Mouse (Mus musculus): ENCODE measurements around the gene Traf7.
A peak's percentile ranks its signal among the peaks of the same experiment; 100 is the strongest.

The Traf7 gene

DNA sequence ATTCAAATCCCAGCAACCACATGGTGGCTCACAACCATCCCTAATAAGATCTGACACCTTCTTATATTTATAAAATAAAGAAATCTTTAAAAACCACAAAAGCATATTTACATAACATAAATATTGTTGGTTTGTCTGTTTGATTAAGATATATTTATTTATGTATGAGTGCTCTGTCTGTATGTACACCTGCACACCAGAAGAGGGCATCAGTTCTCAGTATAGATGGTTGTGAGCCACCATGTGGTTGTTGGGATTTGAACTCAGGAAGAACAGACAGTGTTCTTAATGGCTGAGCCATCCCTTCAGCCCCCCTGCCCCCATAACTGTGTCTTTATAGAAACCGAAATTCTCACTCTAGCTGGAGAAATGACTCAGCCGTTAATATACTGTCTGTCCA, 17.5 kb upstream of the Traf7 start:
- DNase-seq (ENCODE audit: low spot score) = no peak

DNA sequence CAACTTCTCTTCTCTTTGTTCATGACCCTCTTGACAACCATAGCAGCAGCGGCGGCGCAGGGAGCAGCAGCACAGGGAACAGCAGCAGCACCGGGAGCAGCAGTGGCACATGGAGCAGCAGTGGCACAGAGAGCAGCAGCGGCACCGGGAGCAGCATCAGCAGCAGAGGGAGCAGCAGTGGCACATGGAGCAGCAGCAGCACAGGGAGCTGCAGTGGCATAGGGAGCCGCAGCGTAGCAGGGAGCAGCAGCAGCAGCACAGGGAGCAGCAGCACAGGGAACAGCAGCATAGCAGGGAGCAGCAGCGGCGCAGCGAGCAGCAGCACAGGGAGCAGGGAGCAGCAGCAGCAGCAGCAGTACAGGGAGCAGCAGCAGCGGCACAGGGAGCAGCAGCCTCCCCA, 16.9 kb upstream of the Traf7 start:
- no peak for DNase-seq (ENCODE audit: low spot score)

DNA sequence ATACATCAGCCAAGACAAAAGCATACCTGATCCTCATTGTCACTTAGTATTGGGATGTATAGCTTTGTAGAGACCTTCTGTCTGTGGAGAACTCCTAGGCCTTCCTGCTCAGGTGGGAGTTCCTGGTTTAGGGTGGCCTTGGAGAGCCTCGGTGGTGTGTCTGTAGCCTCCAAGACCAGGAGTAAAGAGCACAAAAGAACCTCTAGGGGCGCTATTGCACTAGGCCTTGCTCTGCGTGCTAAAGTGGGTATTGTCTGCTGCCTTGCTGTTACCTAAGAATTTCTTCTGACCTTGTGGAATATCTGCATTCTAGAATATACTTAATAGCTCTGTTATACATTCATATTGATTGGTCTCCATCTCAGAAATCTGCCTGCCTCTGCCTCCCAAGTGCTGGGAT, 12.6 kb upstream of the Traf7 start:
- DNase-seq (ENCODE audit: low spot score) = peak; percentile 53

DNA sequence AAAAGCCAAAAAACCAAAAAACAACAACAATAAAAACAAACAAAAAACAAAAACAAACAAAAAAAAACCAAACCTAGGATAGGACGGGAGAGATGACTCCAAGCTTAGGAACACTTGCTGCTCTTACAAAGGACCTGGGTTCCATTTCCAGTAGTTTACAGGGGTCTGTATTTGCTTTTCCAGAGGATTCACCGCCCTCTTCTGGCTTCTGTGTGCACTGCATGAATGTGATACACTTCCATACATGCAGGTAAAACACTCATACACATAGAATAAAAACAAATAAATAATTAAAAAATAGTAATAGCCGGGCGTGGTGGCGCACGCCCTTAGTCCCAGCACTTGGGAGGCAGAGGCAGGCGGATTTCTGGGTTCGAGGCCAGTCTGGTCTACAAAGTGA, 11.2 kb upstream of the Traf7 start:
- DNase-seq (ENCODE audit: low spot score) = peak; percentile 69

DNA sequence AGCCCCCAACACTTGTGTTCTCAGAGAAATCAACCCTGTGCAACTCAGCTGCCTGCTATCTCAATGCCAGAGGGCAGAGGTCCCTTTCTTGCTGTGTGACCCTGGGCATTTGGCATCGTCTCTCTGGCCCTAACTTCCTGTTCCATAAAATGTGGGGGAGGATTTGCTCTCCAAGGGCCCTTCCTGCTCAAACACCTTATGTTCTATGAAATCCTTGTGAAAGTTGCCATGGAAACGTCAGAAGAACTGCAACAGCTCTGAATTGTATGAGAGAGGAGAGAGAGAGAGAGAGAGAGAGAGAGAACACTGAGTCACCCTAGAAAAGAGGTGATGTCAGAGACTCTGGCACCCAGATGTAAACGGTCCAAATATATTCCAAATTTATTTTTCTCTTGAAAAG, 9.8 kb upstream of the Traf7 start:
- DNase-seq (ENCODE audit: low spot score) = no peak

DNA sequence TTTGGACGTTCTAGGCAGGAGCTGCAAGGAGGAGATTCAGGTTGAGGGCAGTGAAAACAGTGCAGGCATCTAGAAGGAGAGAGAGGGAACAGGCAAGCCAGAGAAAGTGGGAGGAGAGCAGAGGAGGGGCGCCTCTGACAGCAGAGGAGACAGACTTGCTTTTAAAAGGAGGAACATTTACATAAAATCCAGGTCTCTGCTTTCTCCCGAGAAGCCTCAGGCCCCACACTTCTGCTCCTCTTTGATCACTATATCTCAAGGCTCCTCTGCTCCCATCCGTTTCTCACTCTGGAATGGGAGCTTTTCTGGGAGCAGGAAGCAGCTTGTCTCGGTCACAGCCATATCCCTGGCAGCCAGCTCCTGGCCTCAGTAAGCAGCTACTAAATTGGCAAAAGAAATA, 7.6 kb upstream of the Traf7 start:
- DNase-seq (ENCODE audit: low spot score) = no peak

DNA sequence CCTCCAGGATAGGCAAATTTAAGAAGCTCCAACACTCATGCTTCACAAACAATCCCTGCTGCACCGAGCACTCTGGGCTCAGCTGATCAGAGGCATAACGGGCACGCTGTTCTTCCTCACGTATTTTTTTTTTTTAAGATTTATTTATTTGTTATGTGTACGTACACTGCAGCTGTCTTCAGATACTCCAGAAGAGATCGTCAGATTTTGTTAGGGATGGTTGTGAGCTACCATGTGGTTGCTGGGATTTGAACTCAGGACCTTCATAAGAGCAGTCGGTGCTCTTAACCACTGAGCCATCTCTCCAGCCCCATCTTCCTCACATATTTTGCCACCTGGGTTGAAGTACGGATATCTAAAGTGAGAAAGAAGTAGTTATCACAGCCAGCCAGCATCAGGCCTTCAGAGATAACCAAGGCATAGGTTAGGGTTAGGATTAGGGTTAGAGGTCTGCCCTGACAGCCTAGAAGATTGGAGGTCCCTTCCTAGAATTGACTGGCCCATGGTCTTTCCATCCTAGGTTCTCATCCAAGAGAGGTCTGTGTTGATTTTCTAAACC, 6.5 kb upstream of the Traf7 start, which contains the start of gene Rab26:
Gene Rab26, minus strand, starts transcription at position 51 of the 559 bp plus-strand sequence.
- no peak for DNase-seq (ENCODE audit: low spot score)

DNA sequence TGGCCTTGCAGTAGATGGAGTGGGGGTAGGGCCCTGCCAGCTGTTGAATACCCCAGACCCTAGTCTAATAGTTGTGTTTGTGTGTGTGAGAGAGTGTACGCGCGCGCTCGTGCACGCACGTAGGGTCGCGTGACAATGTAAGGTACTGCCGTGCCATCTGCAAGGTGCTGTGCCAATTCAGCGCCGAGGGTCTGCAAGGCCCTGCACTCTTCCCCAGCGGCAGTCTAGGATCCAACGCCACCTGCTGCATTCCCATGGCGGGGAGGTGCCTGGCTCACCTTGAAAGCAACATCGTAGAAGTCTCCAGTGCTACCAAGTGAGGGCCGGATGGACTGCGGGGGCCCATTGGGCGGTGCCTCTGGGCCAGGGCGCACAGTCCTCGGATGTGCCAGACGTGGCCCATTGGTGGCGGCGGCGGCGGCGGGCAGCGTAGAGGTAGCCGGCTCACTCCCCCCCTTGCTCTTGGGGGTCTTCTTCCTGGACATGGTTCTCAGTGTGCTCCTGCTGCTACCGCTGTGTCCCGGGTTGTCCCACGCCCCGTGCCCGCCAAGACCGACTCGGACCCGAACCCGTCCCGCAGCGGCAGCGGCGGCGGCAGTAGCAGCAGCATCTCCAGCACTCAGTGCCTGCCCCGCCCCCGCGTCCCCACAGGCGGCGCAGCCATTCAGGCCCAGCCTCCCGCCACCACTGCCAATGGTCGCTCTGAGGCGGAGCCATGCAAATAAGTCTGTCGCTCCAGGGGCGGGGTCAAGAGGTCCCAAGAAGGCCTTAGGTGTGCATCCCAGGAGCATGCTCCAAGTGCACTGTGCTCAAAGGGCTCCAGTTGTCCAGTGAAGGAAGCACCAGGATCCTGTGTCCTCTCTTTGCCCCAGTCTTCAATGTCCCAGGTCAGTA, 5.6 kb upstream of the Traf7 start:
- DNase-seq (ENCODE audit: low spot score) = peak; percentile 90

DNA sequence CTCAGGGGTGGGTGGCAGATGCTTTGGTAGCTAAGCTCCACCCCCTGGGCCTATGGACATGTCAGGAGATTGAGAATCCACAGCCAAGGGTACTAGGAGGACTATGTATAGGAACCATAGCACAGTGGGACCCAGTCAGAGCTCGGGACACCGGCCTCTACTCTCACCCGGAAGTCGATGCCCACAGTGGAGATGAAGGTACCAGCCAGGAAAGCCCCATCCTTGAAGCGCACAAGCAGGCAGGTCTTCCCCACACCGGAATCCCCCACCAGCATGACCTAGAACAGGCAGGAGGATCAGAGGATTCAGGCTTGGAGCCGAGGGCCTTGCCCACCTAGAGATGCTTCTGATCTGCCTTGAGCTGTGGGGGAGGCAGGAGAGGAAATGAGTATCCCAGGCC, 4.3 kb upstream of the Traf7 start:
- DNase-seq (ENCODE audit: low spot score) = no peak

DNA sequence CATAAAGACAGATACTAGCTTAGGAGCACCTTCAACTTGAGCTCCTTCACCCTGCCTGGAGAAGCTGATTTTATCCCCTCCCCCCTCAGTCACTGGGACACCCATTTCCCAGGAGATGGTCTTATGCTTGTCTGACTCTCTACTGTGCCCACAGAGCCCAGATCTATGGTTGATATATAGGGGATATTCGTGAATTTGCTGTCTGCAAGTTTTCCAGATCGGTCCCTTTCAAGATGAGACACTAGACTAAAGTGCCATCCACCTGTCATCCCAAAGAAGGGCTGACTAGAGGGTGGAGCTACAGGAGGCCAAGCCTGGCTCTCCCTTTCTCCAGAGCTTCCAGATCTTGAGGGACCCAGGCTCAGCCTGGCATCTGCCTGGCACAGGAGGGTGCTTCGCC, 3.3 kb upstream of the Traf7 start:
- DNase-seq (ENCODE audit: low spot score) = no peak

DNA sequence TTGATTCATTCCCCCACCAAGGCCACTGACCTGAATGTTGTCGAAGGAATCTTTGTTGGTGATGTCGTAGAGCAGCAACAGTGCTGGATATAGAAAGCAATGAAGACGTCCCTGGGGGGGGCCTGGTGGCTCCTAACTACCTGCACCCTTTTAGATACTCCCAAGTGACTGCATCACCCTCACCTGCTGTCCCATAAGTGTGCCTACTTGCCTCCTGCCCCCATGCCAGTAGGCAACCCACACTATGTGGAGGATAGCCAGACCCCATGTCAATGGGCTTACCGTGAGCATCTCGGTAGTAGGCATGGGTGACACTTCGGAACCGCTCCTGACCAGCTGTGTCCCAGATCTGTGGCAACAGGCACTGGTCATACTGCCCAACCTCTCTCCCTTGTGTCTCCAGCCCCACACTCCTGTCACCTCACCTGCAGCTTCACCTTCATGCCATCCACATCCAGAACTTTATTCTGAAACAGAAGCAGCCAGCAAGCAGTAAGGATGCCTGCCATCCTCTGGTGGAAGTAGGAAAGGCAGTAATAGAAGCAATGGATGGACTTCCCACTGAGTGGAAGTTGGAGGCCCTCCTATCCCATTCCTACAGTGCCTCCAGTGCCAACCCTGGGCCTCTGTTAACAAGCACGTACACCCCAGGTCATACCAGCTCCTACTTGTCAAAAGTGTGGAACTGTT, 2.8 kb upstream of the Traf7 start:
- peak; percentile 42 for DNase-seq (ENCODE audit: low spot score)

DNA sequence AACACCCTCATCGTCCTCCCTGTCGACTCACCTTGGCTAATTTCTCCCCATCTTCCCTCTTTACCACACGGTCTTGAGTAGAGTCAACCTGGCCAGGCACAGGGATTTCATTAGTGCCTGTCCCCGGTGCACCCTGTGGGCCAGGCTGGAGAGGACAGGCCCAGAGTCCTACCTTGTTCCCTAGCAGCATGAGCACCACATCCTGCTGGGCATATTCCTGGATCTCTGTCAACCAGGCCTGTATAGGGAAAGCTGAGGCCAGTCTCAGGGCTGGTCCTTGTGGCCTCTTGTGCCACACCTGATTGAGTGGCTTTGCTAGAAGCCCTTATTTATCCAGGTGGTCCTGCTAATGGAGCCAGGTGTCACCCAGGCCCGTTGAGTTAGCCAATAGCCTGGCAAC, 2.1 kb upstream of the Traf7 start:
- DNase-seq (ENCODE audit: low spot score) = peak; percentile 40

DNA sequence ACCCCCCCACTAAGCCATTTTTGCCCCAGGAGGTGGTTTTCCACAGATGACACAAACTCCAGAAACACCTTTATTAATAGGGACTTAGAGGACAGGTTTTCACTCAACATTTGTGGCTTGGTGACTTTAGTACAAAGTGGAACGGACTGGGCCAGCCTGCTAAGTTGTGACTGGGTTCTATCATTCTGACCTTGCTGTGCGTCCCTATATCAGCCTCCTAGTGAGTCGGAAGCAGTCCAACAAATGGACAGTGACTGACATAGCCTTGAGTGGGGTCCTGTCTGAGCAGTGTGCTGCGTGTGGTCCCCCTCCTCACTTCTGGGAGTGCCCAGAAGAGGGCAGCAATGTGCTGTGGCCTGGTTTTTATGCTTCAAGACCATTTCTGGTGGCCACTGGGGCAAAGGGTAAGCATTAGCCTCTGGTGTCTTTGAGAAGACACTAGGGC, 1.3 kb upstream of the Traf7 start:
- DNase-seq (ENCODE audit: low spot score) = peak; percentile 80

DNA sequence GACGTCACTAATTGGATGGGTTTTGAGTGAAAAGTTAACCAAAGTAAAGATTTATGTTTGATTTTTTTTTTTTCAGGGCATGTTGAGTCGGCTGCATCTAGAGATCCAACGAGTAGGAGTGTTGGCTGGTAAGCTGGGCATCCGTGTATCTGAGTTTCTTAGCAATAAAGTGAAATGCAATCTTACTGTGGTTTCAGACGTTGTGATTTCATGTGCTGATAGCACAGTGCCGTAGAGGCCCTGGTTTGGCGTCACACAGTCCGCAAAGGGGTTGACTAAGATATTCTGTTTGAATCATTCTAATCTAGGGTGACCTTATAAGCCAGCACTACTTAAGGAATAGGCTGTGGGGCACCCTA, 801 bp upstream of the Traf7 start:
- no peak for DNase-seq (ENCODE audit: low spot score)

DNA sequence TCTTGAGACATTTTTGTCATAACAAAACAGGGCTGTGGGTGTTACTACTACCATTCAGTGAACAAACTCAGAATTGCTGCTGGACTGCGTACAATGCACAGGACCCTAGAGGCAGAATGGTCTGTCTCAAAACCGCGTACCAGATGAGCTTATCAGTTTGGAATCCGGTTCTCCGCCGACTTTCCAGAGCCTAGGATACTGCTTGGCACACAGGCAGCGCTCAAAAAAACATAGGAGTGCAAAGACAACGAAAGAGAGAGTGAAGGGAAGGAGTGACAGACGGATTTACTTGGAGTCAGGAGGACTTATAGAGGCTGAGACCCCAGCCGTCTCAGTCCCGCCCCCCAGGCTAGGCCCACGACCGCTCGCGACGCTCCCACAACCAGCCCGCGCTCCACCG, 423 bp downstream of the Traf7 start:
- DNase-seq (ENCODE audit: low spot score) = no peak

DNA sequence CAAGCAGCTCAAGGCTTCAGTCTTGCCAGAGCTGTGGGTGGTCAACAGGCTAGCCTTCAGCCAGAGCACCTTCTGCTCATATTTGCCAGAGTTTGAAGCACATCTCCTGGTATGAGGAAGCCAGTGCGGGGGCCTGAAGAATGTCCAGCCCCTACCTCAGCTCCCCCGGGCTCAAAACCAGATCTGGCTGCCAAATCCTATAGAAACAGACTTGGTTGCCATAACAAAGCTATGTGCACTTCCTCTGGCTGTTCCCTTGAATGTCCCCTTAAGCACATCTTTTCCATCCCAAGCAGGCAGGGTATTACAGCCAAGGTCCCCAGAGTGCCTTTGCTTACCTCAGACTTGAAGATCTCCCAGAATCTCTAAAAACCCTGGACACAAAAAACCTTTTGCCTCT, 3.0 kb downstream of the Traf7 start:
- DNase-seq (ENCODE audit: low spot score) = no peak

DNA sequence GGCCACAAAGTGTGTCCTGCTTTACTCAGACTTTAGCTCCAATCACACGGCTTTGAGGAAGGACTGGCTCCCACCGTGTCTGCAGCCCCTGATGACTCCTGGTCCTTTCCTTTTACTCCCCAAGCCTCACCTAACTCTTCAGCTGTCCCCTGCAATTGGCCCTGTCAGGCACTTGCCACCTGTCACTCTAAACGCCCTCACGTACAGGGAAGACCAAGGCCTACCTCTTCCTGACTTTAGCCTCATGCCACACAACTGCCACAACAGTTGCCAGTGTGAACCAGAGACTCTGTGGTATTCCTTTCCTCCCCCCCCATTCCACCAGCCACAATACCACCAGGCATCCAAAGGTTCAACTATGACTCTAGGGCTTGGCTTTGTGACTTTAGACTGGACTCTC, 7.3 kb downstream of the Traf7 start:
- DNase-seq (ENCODE audit: low spot score) = no peak

DNA sequence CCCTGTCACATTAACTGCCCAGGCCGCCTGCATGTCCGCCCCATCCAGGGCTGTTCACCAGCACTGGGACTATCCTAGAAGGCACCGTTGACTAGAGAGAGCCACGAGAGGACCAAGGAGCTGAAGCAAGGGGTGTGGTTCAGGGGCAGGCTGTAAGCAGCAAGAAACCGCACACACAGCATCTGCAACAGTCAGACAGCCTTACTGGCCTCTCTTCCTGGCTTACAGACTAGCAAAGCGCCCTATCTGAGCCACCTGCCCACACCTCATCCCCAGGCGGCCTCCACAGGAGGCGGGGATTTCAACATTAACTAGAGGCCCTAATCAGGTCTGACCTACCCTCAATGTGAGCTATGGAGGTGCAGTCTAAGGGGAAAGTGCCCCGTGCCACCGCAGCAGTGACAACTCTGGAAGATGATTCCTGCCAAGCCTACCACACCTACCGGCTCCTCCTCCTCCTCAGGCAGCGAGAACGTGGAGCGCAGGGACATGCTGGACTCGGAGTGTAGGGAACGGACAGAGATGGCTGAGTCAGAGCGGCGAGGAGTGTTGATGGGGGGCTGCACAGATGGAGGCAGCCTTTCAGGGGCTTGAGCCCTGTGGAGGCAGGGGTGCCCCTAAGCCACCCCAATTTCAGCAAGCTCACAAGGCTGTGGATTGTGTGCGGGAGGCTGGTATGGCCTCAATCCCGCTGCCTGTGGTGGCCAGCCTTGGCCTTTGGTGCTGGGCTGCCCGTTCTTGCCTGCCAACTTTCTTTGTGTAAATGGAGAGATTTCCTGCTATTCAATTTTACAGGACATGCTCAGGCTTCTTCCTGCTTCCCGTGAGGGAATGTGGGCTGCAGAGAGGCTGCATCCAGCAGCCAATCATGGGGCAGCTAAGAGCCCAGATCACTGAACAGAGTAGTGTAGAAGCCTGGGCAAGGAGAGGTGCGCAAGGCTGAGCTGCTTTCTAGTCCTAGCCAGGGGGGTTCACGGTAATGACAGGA, 13.2 kb downstream of the Traf7 start:
- no peak for DNase-seq (ENCODE audit: low spot score)

DNA sequence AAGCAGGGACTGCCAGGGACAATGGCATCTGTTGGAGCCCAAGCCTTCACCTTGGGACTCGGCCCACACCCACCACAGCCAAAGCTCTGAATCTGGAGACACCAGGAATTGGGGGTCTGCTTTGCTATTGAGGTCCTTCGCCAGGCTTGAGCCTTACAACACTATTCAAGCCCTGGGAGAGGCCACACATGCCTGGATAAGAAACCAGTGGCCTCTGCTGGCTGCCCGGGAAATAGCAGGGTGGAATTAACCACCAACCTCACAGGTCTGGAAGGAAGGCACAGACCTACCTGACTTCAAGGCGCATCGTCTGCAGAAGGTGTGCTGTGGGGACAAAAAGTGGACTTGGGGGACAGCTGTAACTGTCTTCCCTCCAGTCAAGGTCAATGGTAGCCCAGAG, 14.1 kb downstream of the Traf7 start:
- DNase-seq (ENCODE audit: low spot score) = peak; percentile 79

DNA sequence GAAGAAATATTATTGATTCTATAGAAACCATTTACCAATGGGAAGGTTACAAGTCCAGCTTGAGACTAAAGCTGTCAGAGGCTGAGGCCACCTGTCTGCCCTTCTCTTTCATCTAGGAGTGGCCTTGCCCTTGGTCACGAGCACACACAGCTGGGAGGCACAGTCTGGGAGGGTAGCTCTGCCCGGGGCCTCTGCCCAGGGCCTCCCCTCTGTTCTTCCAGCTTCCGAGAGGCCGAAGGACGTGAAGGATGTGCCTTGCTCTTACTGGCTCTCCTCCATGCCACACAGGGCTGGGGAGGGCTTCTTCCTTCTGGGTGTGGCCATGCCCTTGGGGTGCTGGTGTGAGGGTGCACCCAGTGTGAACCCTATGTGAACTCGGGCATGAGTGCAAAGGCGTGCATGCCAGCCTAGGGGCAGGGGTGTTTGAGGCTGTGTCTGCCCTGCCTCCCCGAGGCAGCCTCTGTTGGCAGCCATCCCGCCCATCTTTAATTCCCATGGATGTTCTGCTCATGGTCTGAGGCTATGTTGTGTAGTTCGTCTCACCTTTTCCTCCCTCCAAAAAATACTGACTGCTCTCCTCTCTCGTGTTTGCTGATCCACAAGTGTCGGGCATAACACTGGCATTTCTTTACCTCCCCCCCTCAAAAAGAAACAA, 19.8 kb downstream of the Traf7 start:
- DNase-seq (ENCODE audit: low spot score) = no peak

DNA sequence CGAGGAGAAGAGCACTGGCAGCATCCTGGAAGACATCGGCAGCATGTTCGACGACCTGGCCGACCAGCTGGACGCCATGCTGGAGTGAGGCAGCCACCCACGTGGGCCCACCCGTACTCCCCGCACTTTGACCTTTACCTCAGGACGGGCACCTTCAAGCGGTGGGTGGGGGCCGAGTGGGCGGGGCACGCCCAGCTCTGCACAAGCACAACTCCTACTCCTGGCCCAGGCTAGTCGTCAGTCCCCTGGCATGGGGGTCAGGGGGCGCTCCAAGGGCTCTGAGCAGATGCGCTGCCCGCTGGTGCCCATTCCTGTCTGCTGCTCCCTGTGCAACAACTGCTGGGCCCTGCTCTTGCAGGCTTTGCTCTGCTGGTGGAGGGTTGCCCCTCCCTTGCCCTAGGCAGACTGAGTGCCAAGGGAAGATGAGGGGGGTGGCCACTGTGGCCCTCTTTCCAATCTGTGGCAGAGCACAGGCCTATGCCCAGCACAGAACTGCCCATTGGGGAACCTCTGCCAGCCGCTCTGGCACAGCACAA, 20.5 kb downstream of the Traf7 start:
- DNase-seq (ENCODE audit: low spot score) = no peak
